In genomic region chr10:77216313-77216712, GRCm38 (mm10) we compare ENCODE assay signal across 16 mouse cellular contexts. TPM values are rescaled to one million over a fixed set of nuclear protein-coding genes. Genes with fewer than 3 reads are reported as not detected.
DNase-seq lines count a peak whose midpoint lies in the region; ATAC-seq and TF ChIP-seq lines count a peak whose summit lies in the region.
"Had no signal": no experiment of that assay in that cellular context is flagged by ENCODE, and none has a peak within 500 bp of the region (broad histone marks: within the 10 kb centered on the region; RNA-seq: fewer than 3 reads in every experiment).

No protein-coding gene starts in this region.

- peaks cover 21% of the 10 kb centered on the region for H3K4me1 ChIP-seq in heart, embryonic 16.5 days (ENCODE audit: control insufficient read depth, insufficient read depth, low read length)
- peaks cover 29% of the 10 kb centered on the region for H3K4me1 ChIP-seq in lung, embryonic 14.5 days (ENCODE audit: insufficient read depth)
- peaks cover 32% of the 10 kb centered on the region for H3K4me1 ChIP-seq in intestine, postnatal 0 days (replicated peaks; ENCODE audit: control insufficient read depth, insufficient read depth, low read length)
- H3K4me1 ChIP-seq in stomach, embryonic 15.5 days: peaks cover 18% of the 10 kb centered on the region
- H3K4me1 ChIP-seq: forebrain, embryonic 12.5 days; hindbrain, embryonic 15.5 days had no signal

- no peaks in the 10 kb centered on the region for H3K36me3 ChIP-seq in heart, embryonic 16.5 days (ENCODE audit: control insufficient read depth, insufficient read depth)
- no peaks in the 10 kb centered on the region for H3K36me3 ChIP-seq in lung, embryonic 14.5 days (ENCODE audit: insufficient read depth)
- H3K36me3 ChIP-seq in intestine, postnatal 0 days (ENCODE audit: control insufficient read depth, insufficient read depth): no peaks in the 10 kb centered on the region
- no peaks in the 10 kb centered on the region for H3K36me3 ChIP-seq in stomach, embryonic 15.5 days
- H3K36me3 ChIP-seq: embryonic facial prominence, embryonic 15.5 days; forebrain, embryonic 12.5 days; hindbrain, embryonic 15.5 days; limb, embryonic 13.5 days had no signal

- peak overlapping the region; percentile 37; the same call in 1 of the 2 replicates for H3K27ac ChIP-seq in heart, embryonic 16.5 days (ENCODE audit: low read length)
- H3K27ac ChIP-seq in lung, embryonic 14.5 days (ENCODE audit: low read depth): peak overlapping the region; percentile 76; the same call in 1 of the 2 replicates
- peak overlapping the region; percentile 73; the same call in 1 of the 2 replicates for H3K27ac ChIP-seq in intestine, postnatal 0 days (ENCODE audit: low read depth, low read length)
- 0 out of 2 replicates have a peak overlapping the region, but pooled peaks have one; percentile 45 for H3K27ac ChIP-seq in stomach, embryonic 15.5 days
- H3K27ac ChIP-seq: embryonic facial prominence, embryonic 15.5 days; hindbrain, embryonic 15.5 days had no signal

- no peak for TF ChIP-seq CTCF in lung, embryonic 14.5 days (IDR thresholded peaks at IDR 0.05; ENCODE audit: low read depth)
- no peak for TF ChIP-seq CTCF in intestine, postnatal 0 days (IDR thresholded peaks at IDR 0.05; ENCODE audit: low read depth)

- no peaks in the 10 kb centered on the region for H3K27me3 ChIP-seq in heart, embryonic 16.5 days (ENCODE audit: control insufficient read depth, insufficient read depth, low read length)
- H3K27me3 ChIP-seq in lung, embryonic 14.5 days (ENCODE audit: insufficient read depth, low read length): no peaks in the 10 kb centered on the region
- H3K27me3 ChIP-seq in intestine, postnatal 0 days (replicated peaks; ENCODE audit: control insufficient read depth, insufficient read depth, low read length): no peaks in the 10 kb centered on the region
- H3K27me3 ChIP-seq in stomach, embryonic 15.5 days (replicated peaks): no peaks in the 10 kb centered on the region
- H3K27me3 ChIP-seq: embryonic facial prominence, embryonic 15.5 days; forebrain, embryonic 12.5 days; hindbrain, embryonic 15.5 days; limb, embryonic 13.5 days had no signal

- H3K9me3 ChIP-seq in heart, embryonic 16.5 days (replicated peaks; ENCODE audit: control insufficient read depth, low read length): 0 out of 2 replicates have a peak, but pooled peaks cover 3% of the 10 kb centered on the region
- H3K9me3 ChIP-seq in lung, embryonic 14.5 days (ENCODE audit: low read depth, low read length): no peaks in the 10 kb centered on the region
- no peaks in the 10 kb centered on the region for H3K9me3 ChIP-seq in intestine, postnatal 0 days (ENCODE audit: control insufficient read depth)
- H3K9me3 ChIP-seq in stomach, embryonic 15.5 days: no peaks in the 10 kb centered on the region
- H3K9me3 ChIP-seq: embryonic facial prominence, embryonic 15.5 days; forebrain, embryonic 12.5 days; hindbrain, embryonic 15.5 days; limb, embryonic 13.5 days had no signal

- H3K4me3 ChIP-seq in heart, embryonic 16.5 days (ENCODE audit: low read length): no peak overlapping the region
- H3K4me3 ChIP-seq in lung, embryonic 14.5 days (ENCODE audit: low read depth, low read length): no peak overlapping the region
- no peak overlapping the region for H3K4me3 ChIP-seq in intestine, postnatal 0 days (ENCODE audit: low read depth, low read length)
- no peak overlapping the region for H3K4me3 ChIP-seq in stomach, embryonic 15.5 days (replicated peaks)
- H3K4me3 ChIP-seq: embryonic facial prominence, embryonic 15.5 days; forebrain, embryonic 12.5 days; hindbrain, embryonic 15.5 days; limb, embryonic 13.5 days had no signal

- ATAC-seq in heart, embryonic 16.5 days (replicated peaks; ENCODE audit: extremely low read depth, insufficient read depth, low FRiP score): no peak
- no peak for ATAC-seq in lung, embryonic 14.5 days (ENCODE audit: insufficient read depth)
- no peak for ATAC-seq in intestine, postnatal 0 days
- ATAC-seq in stomach, embryonic 15.5 days (ENCODE audit: insufficient read depth, low FRiP score, low read depth): no peak
- ATAC-seq: CD4-positive, CD25-positive, alpha-beta regulatory T cell, adult 4 months; midbrain, embryonic 16.5 days had no signal

- DNase-seq in heart, postnatal 10 days: no peak
- no peak for DNase-seq in lung, embryonic 14.5 days
- no peak for DNase-seq in lung, postnatal 36 days
- DNase-seq in adrenal gland, postnatal 14 days: no peak
- DNase-seq: adrenal gland, postnatal 10 days; cerebellum, adult 9-10 months; kidney, adult 2 months had no signal

- H3K4me2 ChIP-seq in heart, embryonic 16.5 days (ENCODE audit: low read depth, low read length): no peak overlapping the region
- no peak overlapping the region for H3K4me2 ChIP-seq in lung, embryonic 14.5 days
- no peak overlapping the region for H3K4me2 ChIP-seq in intestine, postnatal 0 days (replicated peaks; ENCODE audit: low read depth)
- no peak overlapping the region for H3K4me2 ChIP-seq in stomach, embryonic 15.5 days
- H3K4me2 ChIP-seq: embryonic facial prominence, embryonic 15.5 days; forebrain, embryonic 12.5 days; hindbrain, embryonic 15.5 days; limb, embryonic 13.5 days had no signal

- H3K9ac ChIP-seq in heart, embryonic 16.5 days (ENCODE audit: low read length): no peak overlapping the region
- no peak overlapping the region for H3K9ac ChIP-seq in lung, embryonic 14.5 days
- no peak overlapping the region for H3K9ac ChIP-seq in intestine, postnatal 0 days (ENCODE audit: low read depth, low read length)
- H3K9ac ChIP-seq in stomach, embryonic 15.5 days: no peak overlapping the region
- H3K9ac ChIP-seq: embryonic facial prominence, embryonic 15.5 days; forebrain, embryonic 12.5 days; hindbrain, embryonic 15.5 days had no signal

- intact Hi-C loops in heart, postnatal 10 days (cut with DNase I): no loop called here

- 75% methylated on average over 2 of the region's 2 CpGs for WGBS in heart, embryonic 16.5 days
- 59% methylated on average over 2 of the region's 2 CpGs for WGBS in lung, embryonic 14.5 days
- WGBS in intestine, postnatal 0 days: 78% methylated on average over 2 of the region's 2 CpGs
- WGBS in stomach, embryonic 15.5 days: 68% methylated on average over 2 of the region's 2 CpGs

RNA-seq across cellular contexts. Expression of gene Pofut2, which starts 42.7 kb away (rescaled TPM):
- 108 and 115 TPM in 2 replicates for polyA plus RNA-seq in heart, embryonic 16.5 days (2015; fragmentation: Nextera tagmentation; extraction: Ambion mirVana)
- total RNA-seq in heart, postnatal 10 days (2021): 10 to 100 TPM; 60.3 to 61.0 TPM
- 128 and 135 TPM in 2 replicates for polyA plus RNA-seq in lung, embryonic 14.5 days (2014; fragmentation: Nextera tagmentation; extraction: Ambion mirVana)
- polyA plus RNA-seq in intestine, postnatal 0 days (2015; fragmentation: Nextera tagmentation; extraction: Ambion mirVana): 40.4 and 42.2 TPM in 2 replicates
- 117 and 124 TPM in 2 replicates for polyA plus RNA-seq in stomach, embryonic 15.5 days (2015; fragmentation: Nextera tagmentation; extraction: Ambion mirVana)
- 72.6 and 78.3 TPM in 2 replicates for total RNA-seq in adrenal gland, postnatal 14 days (2021)

RNA-seq across cellular contexts. Expression of gene Col18a1, which starts 50.0 kb away (rescaled TPM):
- polyA plus RNA-seq in heart, embryonic 16.5 days (2015; fragmentation: Nextera tagmentation; extraction: Ambion mirVana): 96.2 and 130 TPM in 2 replicates
- 10 to 100 TPM; 49.9 to 53.2 TPM for total RNA-seq in heart, postnatal 10 days (2021)
- polyA plus RNA-seq in lung, embryonic 14.5 days (2014; fragmentation: Nextera tagmentation; extraction: Ambion mirVana): 204 and 217 TPM in 2 replicates
- 34.9 and 35.2 TPM in 2 replicates for polyA plus RNA-seq in intestine, postnatal 0 days (2015; fragmentation: Nextera tagmentation; extraction: Ambion mirVana)
- polyA plus RNA-seq in stomach, embryonic 15.5 days (2015; fragmentation: Nextera tagmentation; extraction: Ambion mirVana): 70.3 and 79.2 TPM in 2 replicates
- total RNA-seq in adrenal gland, postnatal 14 days (2021): 42.3 and 103 TPM in 2 replicates
